Mouse (Mus musculus) CH12.LX (cell line): Measurements from ENCODE around the gene Nbr1.

Source experiments
- CTCF ChIP-seq, 2 experiments: IDR thresholded peaks in 1 of 2; conservative IDR thresholded peaks in 1 of 2; 2 replicates each; pipeline ENCODE4 v1.5.1; 2011 to 2012; ENCODE audit warnings: low read depth in 2 of 2, low read length in 2 of 2, improper control_type of control experiment in 1 of 2, inconsistent platforms in 1 of 2, mild to moderate bottlenecking in 1 of 2, moderate library complexity in 1 of 2
- E2F4 ChIP-seq: IDR thresholded peaks from 2 replicates; pipeline ENCODE4 v1.6.1; 2011; ENCODE audit warnings: low read depth, low read length, improper control_type of control experiment; ENCODE audit not compliant: insufficient replicate concordance
- MAZ ChIP-seq: IDR thresholded peaks from 2 replicates; pipeline ENCODE4 v1.6.1; 2012; ENCODE audit warnings: low read depth, mild to moderate bottlenecking, inconsistent platforms, low read length, improper control_type of control experiment, moderate library complexity
- NRF1 ChIP-seq: IDR thresholded peaks from 2 replicates; pipeline ENCODE4 v1.6.1; 2014; ENCODE audit warnings: low read depth, mild to moderate bottlenecking, inconsistent platforms, low read length, improper control_type of control experiment, moderate library complexity
- POLR2A ChIP-seq: IDR thresholded peaks from 2 replicates; pipeline ENCODE4 v1.6.1; 2011; ENCODE audit warnings: low read depth, mild to moderate bottlenecking, improper control_type of control experiment, low read length
- POLR2AphosphoS2 ChIP-seq: IDR thresholded peaks from 2 replicates; pipeline ENCODE4 v1.6.1; 2011; ENCODE audit warnings: low read depth, low read length, improper control_type of control experiment
- USF2 ChIP-seq: conservative IDR thresholded peaks from 2 replicates; pipeline ENCODE4 v1.6.1; 2011; ENCODE audit warnings: low read depth, low read length, improper control_type of control experiment
- ZMIZ1 ChIP-seq: IDR thresholded peaks from 2 replicates; pipeline ENCODE4 v1.6.1; 2012; ENCODE audit warnings: low read depth, mild to moderate bottlenecking, inconsistent platforms, low read length, improper control_type of control experiment

DNA sequence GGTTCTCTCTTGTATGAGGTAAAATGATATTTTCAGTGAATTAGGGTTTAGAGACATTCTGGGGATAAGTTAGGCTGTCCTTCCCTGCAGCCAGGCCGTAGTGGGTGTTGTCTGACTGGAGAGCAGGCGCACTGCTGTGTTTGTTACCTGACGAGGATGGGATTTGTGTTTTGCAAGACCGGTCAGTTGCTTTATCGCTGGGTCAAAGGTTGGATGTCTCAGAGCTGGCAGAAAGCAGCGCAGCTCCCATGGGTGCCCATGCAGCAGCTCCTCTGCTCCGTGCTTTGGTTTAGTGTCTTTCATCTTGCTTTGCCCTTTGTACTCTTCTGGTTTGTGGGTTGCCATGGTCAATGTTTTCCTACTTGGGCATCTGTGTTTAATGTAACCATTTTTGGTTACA is 4.6 kb downstream of the Nbr1 start:
- TF ChIP-seq E2F4 (no peak), POLR2A (no peak), CTCF (conservative IDR thresholded peaks at IDR 0.05 in 1 of 2, IDR thresholded peaks at IDR 0.05 in 1 of 2; ENCODE audit: low read depth in 2 of 2, low read length in 2 of 2) (no peak), NRF1 (no peak), USF2 (no peak), MAZ (no peak), POLR2AphosphoS2 (no peak), ZMIZ1 (no peak)
